Mouse (Mus musculus): ENCODE data around the gene Npas4. TPM values are rescaled to one million over a fixed set of nuclear protein-coding genes. Genes with fewer than 3 reads are reported as not detected.
"Not testable (repeated sequence)": the region's sequence is repeated elsewhere in the genome, so short reads cannot be mapped to it uniquely, and the experiment has no call there.

The Npas4 gene
- polyA plus RNA-seq, 1 experiment from 2014 or later, result 0.13 TPM

DNA sequence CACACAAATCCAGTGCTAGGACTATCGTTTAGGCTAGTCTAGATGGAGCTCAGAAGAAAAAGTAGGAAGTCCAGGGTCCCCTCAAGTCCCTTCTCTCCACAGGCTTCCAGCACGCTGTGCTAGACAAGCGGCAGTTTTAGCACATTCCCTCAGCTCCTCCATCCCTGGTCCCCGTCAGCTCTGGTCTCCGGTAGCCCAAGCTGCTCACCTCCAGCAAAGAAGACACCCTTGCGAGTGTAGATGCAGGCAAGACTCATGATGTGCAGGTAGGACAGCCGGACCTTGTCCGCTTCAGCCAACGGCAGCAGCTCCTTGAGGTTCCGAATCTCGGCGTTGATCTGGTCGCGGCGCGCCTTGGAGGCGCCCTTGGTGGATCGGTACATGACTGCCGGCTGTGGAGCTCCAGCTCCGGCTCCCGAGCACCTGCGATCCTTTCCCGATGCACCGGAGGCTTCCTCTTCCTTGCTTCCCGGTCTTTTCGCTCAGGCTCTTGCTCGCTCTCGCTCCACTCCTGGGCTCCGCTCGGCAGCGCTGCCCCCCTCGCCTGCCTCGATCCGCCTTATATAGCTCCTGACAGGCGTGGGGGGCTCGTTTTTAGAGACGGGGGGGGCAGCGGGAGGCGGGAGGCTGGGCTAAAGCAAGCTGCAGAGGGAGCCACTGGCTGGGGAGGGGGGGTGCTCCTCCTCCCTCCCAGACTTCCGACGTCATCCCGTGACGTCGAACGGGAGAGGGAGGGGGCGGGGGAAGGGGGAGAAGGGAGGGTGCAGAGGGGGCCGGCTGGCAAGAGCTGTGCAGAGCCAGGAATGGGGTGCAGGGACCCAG, 471 bp downstream of the Npas4 start:
- H3K4me3 ChIP-seq (ENCODE audit: low read depth, low read length), result no peak overlapping the region
- no peaks in the 10 kb centered on the region for H3K9me3 ChIP-seq (replicated peaks; ENCODE audit: control insufficient read depth, low read length)
- no peak overlapping the region for H3K27ac ChIP-seq (ENCODE audit: low read depth, low read length)
- H3K4me2 ChIP-seq, result peak overlapping the region; percentile 59; the same call in 1 of the 2 replicates
- WGBS (ENCODE audit: insufficient replicate concordance), result 20% methylated on average over 47 of the region's 47 CpGs
- no peak overlapping the region for H3K9ac ChIP-seq (ENCODE audit: low read depth, low read length)
- peaks cover 44% of the 10 kb centered on the region for H3K27me3 ChIP-seq (ENCODE audit: control insufficient read depth, insufficient read depth, low read length)
- no peaks in the 10 kb centered on the region for H3K36me3 ChIP-seq (ENCODE audit: control insufficient read depth, insufficient read depth, low read length)
- H3K4me1 ChIP-seq (ENCODE audit: control insufficient read depth, insufficient read depth, low read length), result peaks cover 28% of the 10 kb centered on the region
- ATAC-seq (replicated peaks; ENCODE audit: insufficient number of reproducible peaks, low FRiP score, low TSS enrichment), result no peak

DNA sequence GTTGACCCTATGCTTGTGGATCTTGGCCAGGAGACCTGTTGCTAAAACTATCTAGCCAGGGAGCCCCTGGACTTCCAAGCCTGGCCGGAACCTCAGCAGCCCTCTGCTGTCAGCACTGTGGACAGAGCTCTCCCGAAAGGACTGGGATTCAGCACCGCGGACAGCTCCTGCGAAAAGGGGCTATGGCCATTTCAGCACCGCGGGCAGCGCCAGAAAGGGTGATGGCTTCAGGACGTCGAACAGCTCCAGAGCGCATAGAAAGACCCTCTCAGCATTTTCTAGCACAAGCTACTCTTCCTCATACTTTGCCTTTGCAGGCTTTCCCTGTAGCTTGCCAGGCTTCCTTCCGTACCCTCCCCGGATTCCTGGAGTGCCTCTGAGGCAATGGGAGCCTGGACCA, 1.1 kb downstream of the Npas4 start:
- H3K9ac ChIP-seq (ENCODE audit: low read depth, low read length), result no peak overlapping the region
- no peaks in the 10 kb centered on the region for H3K9me3 ChIP-seq (replicated peaks; ENCODE audit: control insufficient read depth, low read length)
- no peak for ATAC-seq (replicated peaks; ENCODE audit: insufficient number of reproducible peaks, low FRiP score, low TSS enrichment)
- no peak overlapping the region for H3K27ac ChIP-seq (ENCODE audit: low read depth, low read length)
- no peak overlapping the region for H3K4me2 ChIP-seq
- H3K4me1 ChIP-seq (ENCODE audit: control insufficient read depth, insufficient read depth, low read length), result peaks cover 25% of the 10 kb centered on the region
- peaks cover 49% of the 10 kb centered on the region for H3K27me3 ChIP-seq (ENCODE audit: control insufficient read depth, insufficient read depth, low read length)
- no peaks in the 10 kb centered on the region for H3K36me3 ChIP-seq (ENCODE audit: control insufficient read depth, insufficient read depth, low read length)
- H3K4me3 ChIP-seq (ENCODE audit: low read depth, low read length), result no peak overlapping the region
- 5% methylated on average over 13 of the region's 13 CpGs for WGBS (ENCODE audit: insufficient replicate concordance)

DNA sequence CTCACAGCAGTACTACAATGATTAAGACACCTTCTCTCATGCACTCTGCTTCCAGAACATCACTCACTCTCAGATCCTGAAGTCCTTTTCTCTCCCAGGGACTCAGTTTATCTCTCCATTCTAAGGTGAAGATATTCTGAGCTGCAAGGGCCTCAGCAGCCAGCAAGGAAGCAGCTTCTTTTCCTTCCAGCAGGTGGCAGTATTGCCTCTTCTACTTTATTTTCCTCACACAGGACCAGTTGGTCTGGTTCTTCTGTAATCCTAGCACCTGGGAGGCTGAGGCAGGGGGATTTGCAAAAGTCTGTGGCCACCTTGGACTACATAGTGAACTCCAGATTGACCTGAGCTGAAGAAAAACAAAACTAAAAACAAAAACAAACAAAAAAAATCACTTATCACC, 8.3 kb downstream of the Npas4 start:
- Histone ChIP-seq H3K4me2 (no peak overlapping the region), H3K4me3 (ENCODE audit: low read depth, low read length) (no peak overlapping the region), H3K9ac (ENCODE audit: low read depth, low read length) (no peak overlapping the region), H3K4me1 (ENCODE audit: control insufficient read depth, insufficient read depth, low read length) (no peaks in the 10 kb centered on the region), H3K36me3 (ENCODE audit: control insufficient read depth, insufficient read depth, low read length) (no peaks in the 10 kb centered on the region), H3K9me3 (replicated peaks; ENCODE audit: control insufficient read depth, low read length) (no peaks in the 10 kb centered on the region), H3K27me3 (ENCODE audit: control insufficient read depth, insufficient read depth, low read length) (peaks cover 26% of the 10 kb centered on the region), H3K27ac (ENCODE audit: low read depth, low read length) (no peak overlapping the region)
- no peak for ATAC-seq (replicated peaks; ENCODE audit: insufficient number of reproducible peaks, low FRiP score, low TSS enrichment)

DNA sequence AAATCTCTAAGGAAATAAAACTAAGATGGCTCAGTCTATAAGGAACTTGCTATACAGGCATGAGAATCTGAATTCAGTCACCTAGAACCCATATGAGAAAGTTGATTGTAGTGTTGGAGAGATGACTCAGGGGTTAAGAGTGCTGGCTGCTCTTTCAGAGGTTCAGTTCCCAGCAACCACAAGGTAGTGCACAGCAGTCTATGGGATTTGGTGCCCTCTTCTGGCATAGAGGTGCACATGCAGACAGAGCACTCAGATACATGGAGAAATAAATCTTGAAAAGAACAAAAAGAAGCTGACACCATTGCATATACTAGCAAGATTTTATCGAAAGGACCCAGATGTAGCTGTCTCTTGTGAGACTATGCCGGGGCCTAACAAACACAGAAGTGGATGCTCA, 21.9 kb downstream of the Npas4 start:
- WGBS (ENCODE audit: insufficient replicate concordance), result 88% methylated on average over 2 of the region's 2 CpGs
- no peak overlapping the region for H3K4me2 ChIP-seq
- H3K36me3 ChIP-seq (ENCODE audit: control insufficient read depth, insufficient read depth, low read length), result peaks cover 24% of the 10 kb centered on the region
- ATAC-seq (replicated peaks; ENCODE audit: insufficient number of reproducible peaks, low FRiP score, low TSS enrichment), result no peak
- H3K9me3 ChIP-seq (replicated peaks; ENCODE audit: control insufficient read depth, low read length), result no peaks in the 10 kb centered on the region
- peaks cover under 1% of the 10 kb centered on the region; the same call in 1 of the 2 replicates for H3K4me1 ChIP-seq (ENCODE audit: control insufficient read depth, insufficient read depth, low read length)
- no peaks in the 10 kb centered on the region for H3K27me3 ChIP-seq (ENCODE audit: control insufficient read depth, insufficient read depth, low read length)
- H3K27ac ChIP-seq (ENCODE audit: low read depth, low read length), result no peak overlapping the region
- no peak overlapping the region for H3K4me3 ChIP-seq (ENCODE audit: low read depth, low read length)
- no peak overlapping the region for H3K9ac ChIP-seq (ENCODE audit: low read depth, low read length)

DNA sequence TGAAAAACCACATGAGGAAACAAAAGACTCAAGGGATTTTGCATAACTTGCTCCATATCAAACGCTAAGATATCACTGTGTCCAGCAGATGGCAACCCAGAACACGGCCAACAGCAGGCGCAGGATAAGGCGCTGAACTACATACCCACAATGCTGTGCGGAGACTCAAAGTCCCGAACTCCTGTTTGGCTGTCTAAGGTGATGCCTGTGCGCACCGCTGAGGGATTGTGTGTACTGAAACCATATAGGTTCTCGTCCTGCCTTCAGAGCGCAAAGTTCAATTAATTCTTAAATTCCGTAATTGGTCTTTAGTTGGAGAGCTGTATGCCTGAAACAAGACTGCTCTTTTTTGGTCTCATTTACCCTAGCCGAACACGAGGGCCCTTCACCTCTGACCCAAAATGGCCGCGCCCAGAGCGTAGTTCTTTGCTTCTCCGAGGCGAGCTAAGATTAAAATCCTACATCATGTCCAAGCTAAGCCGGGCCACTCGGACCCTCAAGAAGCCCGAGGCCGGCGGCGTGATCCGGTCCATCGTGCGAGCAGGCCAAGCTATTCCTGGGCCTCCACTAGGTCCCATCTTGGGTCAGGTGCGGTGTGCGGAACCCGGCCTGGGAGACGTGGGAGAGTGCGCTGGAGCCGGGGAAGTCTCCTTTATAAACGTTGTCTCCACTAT, 28.1 kb downstream of the Npas4 start, which contains the start of gene Mrpl11:
Gene Mrpl11, plus strand, starts transcription at position 220 of the 674 bp plus-strand sequence.
- H3K36me3 ChIP-seq (ENCODE audit: control insufficient read depth, insufficient read depth, low read length), result peaks cover 18% of the 10 kb centered on the region
- H3K9ac ChIP-seq (ENCODE audit: low read depth, low read length), result peak within 1 kb of the TSS; percentile 94
- peaks cover 6% of the 10 kb centered on the region for H3K4me1 ChIP-seq (ENCODE audit: control insufficient read depth, insufficient read depth, low read length)
- peak within 1 kb of the TSS; percentile 79 for H3K27ac ChIP-seq (ENCODE audit: low read depth, low read length)
- peak within 1 kb of the TSS; percentile 95 for H3K4me3 ChIP-seq (ENCODE audit: low read depth, low read length)
- ATAC-seq (replicated peaks; ENCODE audit: insufficient number of reproducible peaks, low FRiP score, low TSS enrichment), result peak; percentile 87; the same call in 1 of the 2 replicates
- no peaks in the 10 kb centered on the region for H3K9me3 ChIP-seq (replicated peaks; ENCODE audit: control insufficient read depth, low read length)
- H3K4me2 ChIP-seq, result peak within 1 kb of the TSS; percentile 74
- no peaks in the 10 kb centered on the region for H3K27me3 ChIP-seq (ENCODE audit: control insufficient read depth, insufficient read depth, low read length)
- 0% methylated on average over 34 of the region's 34 CpGs for WGBS (ENCODE audit: insufficient replicate concordance)

DNA sequence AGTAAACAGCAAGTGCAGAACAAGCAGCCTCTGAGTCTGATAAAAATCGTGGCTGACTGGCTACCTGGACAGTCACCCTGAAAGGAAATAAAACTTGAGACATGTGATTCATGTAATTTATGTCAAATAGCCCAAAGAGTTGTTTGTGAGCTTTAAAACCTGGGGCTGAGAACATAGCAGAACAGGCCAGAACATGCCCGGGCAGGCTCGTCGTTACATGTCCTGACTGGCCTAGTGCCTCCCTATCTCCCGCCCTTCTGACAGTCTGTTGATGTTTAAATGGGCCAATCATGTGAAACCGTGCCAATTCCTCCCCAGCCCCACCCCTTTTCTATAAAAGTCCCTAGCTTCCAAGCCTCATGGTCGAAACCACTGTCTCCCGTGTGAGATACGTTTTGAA, 41.5 kb downstream of the Npas4 start:
- H3K36me3 ChIP-seq (ENCODE audit: control insufficient read depth, insufficient read depth, low read length); ATAC-seq (replicated peaks; ENCODE audit: insufficient number of reproducible peaks, low FRiP score, low TSS enrichment); H3K4me2 ChIP-seq; H3K9me3 ChIP-seq (replicated peaks; ENCODE audit: control insufficient read depth, low read length); H3K9ac ChIP-seq (ENCODE audit: low read depth, low read length); H3K27me3 ChIP-seq (ENCODE audit: control insufficient read depth, insufficient read depth, low read length); H3K4me3 ChIP-seq (ENCODE audit: low read depth, low read length); H3K27ac ChIP-seq (ENCODE audit: low read depth, low read length); H3K4me1 ChIP-seq (ENCODE audit: control insufficient read depth, insufficient read depth, low read length): not testable (repeated sequence)
- WGBS (ENCODE audit: insufficient replicate concordance), result 85% methylated on average over 9 of the region's 9 CpGs

DNA sequence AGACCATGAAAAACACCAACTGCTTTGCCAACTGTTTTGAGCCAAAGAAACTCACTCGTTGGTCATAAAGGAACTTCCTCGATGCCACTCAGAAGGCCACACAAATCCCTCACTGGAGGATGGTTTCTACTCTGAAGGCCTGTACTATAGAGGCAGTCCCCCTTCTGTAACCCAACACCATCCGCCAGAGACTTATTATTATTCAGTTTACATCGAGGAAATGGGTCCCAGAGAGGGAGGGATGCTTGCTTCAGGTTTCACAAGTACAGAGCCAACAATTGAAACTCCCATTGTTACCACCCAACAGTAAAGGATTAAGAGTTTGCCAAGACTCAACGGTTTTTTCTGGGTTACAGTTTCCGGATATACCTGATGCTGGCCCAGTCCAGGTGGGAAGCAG, 44.6 kb downstream of the Npas4 start:
- 42% methylated on average over 6 of the region's 6 CpGs for WGBS (ENCODE audit: insufficient replicate concordance)
- H3K36me3 ChIP-seq (ENCODE audit: control insufficient read depth, insufficient read depth, low read length), result no peaks in the 10 kb centered on the region
- ATAC-seq (replicated peaks; ENCODE audit: insufficient number of reproducible peaks, low FRiP score, low TSS enrichment), result no peak
- no peak overlapping the region for H3K27ac ChIP-seq (ENCODE audit: low read depth, low read length)
- no peak overlapping the region for H3K4me3 ChIP-seq (ENCODE audit: low read depth, low read length)
- no peaks in the 10 kb centered on the region for H3K4me1 ChIP-seq (ENCODE audit: control insufficient read depth, insufficient read depth, low read length)
- H3K4me2 ChIP-seq, result no peak overlapping the region
- H3K9me3 ChIP-seq (replicated peaks; ENCODE audit: control insufficient read depth, low read length), result no peaks in the 10 kb centered on the region
- H3K9ac ChIP-seq (ENCODE audit: low read depth, low read length), result no peak overlapping the region
- peaks cover 13% of the 10 kb centered on the region for H3K27me3 ChIP-seq (ENCODE audit: control insufficient read depth, insufficient read depth, low read length)

DNA sequence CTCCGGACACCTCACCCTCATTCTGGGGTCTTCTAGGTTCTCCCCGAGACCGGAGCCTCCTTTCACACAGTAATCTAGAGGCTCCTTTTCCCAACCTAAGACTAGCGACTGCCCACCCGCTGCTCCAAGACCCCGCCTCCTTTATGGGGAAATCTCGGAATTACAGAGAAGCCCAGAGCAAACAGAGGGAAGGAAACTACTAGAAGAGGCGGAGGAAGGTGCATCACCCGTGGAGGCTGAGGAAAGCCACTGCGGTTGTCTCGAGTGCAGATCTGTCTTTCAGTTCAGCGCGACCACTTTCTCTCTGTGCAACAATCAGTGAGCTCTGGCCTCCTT, 46.9 kb downstream of the Npas4 start:
- no peaks in the 10 kb centered on the region for H3K36me3 ChIP-seq (ENCODE audit: control insufficient read depth, insufficient read depth, low read length)
- H3K27ac ChIP-seq (ENCODE audit: low read depth, low read length), result no peak overlapping the region
- peak overlapping the region; percentile 56 for H3K4me3 ChIP-seq (ENCODE audit: low read depth, low read length)
- peaks cover 15% of the 10 kb centered on the region for H3K27me3 ChIP-seq (ENCODE audit: control insufficient read depth, insufficient read depth, low read length)
- H3K4me1 ChIP-seq (ENCODE audit: control insufficient read depth, insufficient read depth, low read length), result no peaks in the 10 kb centered on the region
- no peak for ATAC-seq (replicated peaks; ENCODE audit: insufficient number of reproducible peaks, low FRiP score, low TSS enrichment)
- 7% methylated on average over 13 of the region's 13 CpGs for WGBS (ENCODE audit: insufficient replicate concordance)
- peak overlapping the region; percentile 96 for H3K4me2 ChIP-seq
- H3K9me3 ChIP-seq (replicated peaks; ENCODE audit: control insufficient read depth, low read length), result no peaks in the 10 kb centered on the region
- peak overlapping the region; percentile 63 for H3K9ac ChIP-seq (ENCODE audit: low read depth, low read length)
